In the genomic region with DNA sequence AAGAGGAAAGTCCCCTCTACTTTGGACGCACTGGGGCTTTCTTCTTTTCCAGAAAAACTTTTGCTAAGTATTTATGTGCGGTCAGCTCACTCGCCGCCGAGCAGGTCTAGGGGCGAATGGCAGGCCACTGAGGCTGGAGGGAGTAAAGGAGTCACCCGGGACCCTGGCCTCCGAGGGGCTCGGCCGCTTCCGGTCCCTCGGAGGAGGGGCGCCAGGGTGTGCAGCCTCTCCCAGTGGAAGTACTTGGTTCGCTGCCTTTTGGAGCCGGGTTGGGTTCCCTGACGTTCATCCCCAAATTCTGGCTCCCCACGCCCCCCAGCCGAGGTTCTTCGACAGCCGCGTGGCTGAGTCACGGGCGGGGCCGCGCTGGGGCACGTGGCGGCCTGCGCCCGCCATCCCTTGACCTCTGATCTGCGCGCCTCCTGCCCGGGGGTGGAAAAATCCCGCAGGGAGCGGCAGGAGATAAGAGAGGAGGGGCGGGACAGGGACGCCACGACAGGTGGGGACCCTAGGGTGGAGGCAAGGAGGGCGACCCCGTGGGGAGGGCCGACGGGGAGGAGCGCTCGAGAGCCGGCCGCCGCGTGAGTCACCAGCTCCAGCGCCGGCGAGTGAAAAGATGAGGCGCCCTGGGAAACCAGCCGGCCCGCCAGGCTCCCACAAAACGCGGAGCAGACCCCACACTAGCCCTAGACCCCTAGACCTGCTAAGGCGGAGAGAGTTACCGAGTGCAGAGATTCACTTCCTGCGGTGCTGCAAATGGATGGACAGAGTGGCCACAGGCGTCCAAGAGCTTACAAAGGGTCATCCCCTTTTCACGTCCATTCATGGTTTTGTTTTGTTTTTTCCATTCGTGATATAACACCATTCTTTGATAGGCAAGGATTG, we compare ENCODE assay signal across 8 mouse cellular contexts. TPM values are rescaled to one million over a fixed set of nuclear protein-coding genes. Genes with fewer than 3 reads are reported as not detected.
A peak's percentile ranks its signal among the peaks of the same experiment; 100 is the strongest.
DNase-seq lines count a peak whose midpoint lies in the region; ATAC-seq and TF ChIP-seq lines count a peak whose summit lies in the region.

No protein-coding gene starts in this region.

- H3K27ac ChIP-seq in bone marrow macrophage, adult 2 months (ENCODE audit: insufficient read depth, low read depth, low read length) = peak overlapping the region; percentile 97
- peak overlapping the region; percentile 96 for H3K27ac ChIP-seq in hindbrain, embryonic 14.5 days
- peak overlapping the region; percentile 100 for H3K27ac ChIP-seq in liver, embryonic 11.5 days (ENCODE audit: low read depth, low read length)

- ATAC-seq in G1E (ENCODE audit: extremely low read depth, insufficient number of reproducible peaks, low FRiP score, poor library complexity, severe bottlenecking) = peak; percentile 47
- ATAC-seq in hindbrain, embryonic 14.5 days (ENCODE audit: low FRiP score) = no peak
- ATAC-seq in liver, embryonic 11.5 days (replicated peaks; ENCODE audit: low FRiP score) = peak; percentile 37

- H3K9ac ChIP-seq in hindbrain, embryonic 14.5 days = peak overlapping the region; percentile 100
- H3K9ac ChIP-seq in liver, embryonic 11.5 days (ENCODE audit: low read depth, low read length) = peak overlapping the region; percentile 100

- peak overlapping the region; percentile 100 for H3K4me3 ChIP-seq in G1E (ENCODE audit: low read depth, low read length)
- peak overlapping the region; percentile 84 for H3K4me3 ChIP-seq in bone marrow macrophage, adult 2 months (ENCODE audit: insufficient read depth, low read length)
- peak overlapping the region; percentile 100 for H3K4me3 ChIP-seq in hindbrain, embryonic 14.5 days (replicated peaks; ENCODE audit: low read length)
- peak overlapping the region; percentile 100 for H3K4me3 ChIP-seq in liver, embryonic 11.5 days (ENCODE audit: low read depth, low read length)

- no peaks in the 10 kb centered on the region for H3K27me3 ChIP-seq in G1E (ENCODE audit: insufficient read depth, low read length)
- no peaks in the 10 kb centered on the region for H3K27me3 ChIP-seq in hindbrain, embryonic 14.5 days (ENCODE audit: control insufficient read depth, insufficient read depth, low read length)
- no peaks in the 10 kb centered on the region for H3K27me3 ChIP-seq in liver, embryonic 11.5 days (replicated peaks; ENCODE audit: control insufficient read depth, insufficient read depth, low read length)

- peak; percentile 65 for DNase-seq in G1E (ENCODE audit: low spot score)
- DNase-seq in gastrocnemius, adult 18-20 months (ENCODE audit: low spot score) = peak; percentile 70
- DNase-seq in hindbrain, embryonic 14.5 days (ENCODE audit: low spot score) = no peak
- DNase-seq in liver, embryonic 11.5 days (ENCODE audit: low spot score) = peak; percentile 83
- peak; percentile 80 for DNase-seq in neural tube, embryonic 10.5 days (ENCODE audit: extremely low spot score, low spot score)
- peak; percentile 79 for DNase-seq in urinary bladder, adult 2 months (ENCODE audit: low spot score)
- no peak for DNase-seq in layer of hippocampus, adult 9-10 months (ENCODE audit: low spot score)

- no peaks in the 10 kb centered on the region for H3K9me3 ChIP-seq in G1E (replicated peaks)
- H3K9me3 ChIP-seq in hindbrain, embryonic 14.5 days (ENCODE audit: control insufficient read depth, low read length) = no peaks in the 10 kb centered on the region
- no peaks in the 10 kb centered on the region for H3K9me3 ChIP-seq in liver, embryonic 11.5 days (ENCODE audit: control insufficient read depth, low read length)

- peaks cover 62% of the 10 kb centered on the region for H3K4me1 ChIP-seq in G1E (ENCODE audit: insufficient read depth, low read depth, low read length)
- peaks cover 35% of the 10 kb centered on the region for H3K4me1 ChIP-seq in bone marrow macrophage, adult 2 months (ENCODE audit: control insufficient read depth, insufficient read depth, low read length)
- peaks cover 29% of the 10 kb centered on the region for H3K4me1 ChIP-seq in hindbrain, embryonic 14.5 days (replicated peaks; ENCODE audit: control insufficient read depth, insufficient read depth, low read length)
- peaks cover 51% of the 10 kb centered on the region for H3K4me1 ChIP-seq in liver, embryonic 11.5 days (replicated peaks; ENCODE audit: control insufficient read depth, insufficient read depth, low read length)

- peaks cover 60% of the 10 kb centered on the region for H3K36me3 ChIP-seq in G1E (replicated peaks)
- peaks cover 29% of the 10 kb centered on the region for H3K36me3 ChIP-seq in hindbrain, embryonic 14.5 days (replicated peaks; ENCODE audit: control insufficient read depth, insufficient read depth)
- H3K36me3 ChIP-seq in liver, embryonic 11.5 days (ENCODE audit: control insufficient read depth, insufficient read depth, low read length) = peaks cover 17% of the 10 kb centered on the region

- under 1% methylated on average over 59 of the region's 61 CpGs for WGBS in hindbrain, embryonic 14.5 days
- under 1% methylated on average over 61 of the region's 61 CpGs for WGBS in liver, embryonic 11.5 days

- TF ChIP-seq POLR2A in bone marrow macrophage, adult 2 months (IDR thresholded peaks at IDR 0.05; ENCODE audit: borderline replicate concordance, low read depth, low read length) = no peak

- no peak for TF ChIP-seq CTCF in G1E (IDR thresholded peaks at IDR 0.05; ENCODE audit: low read depth, low read length)
- no peak for TF ChIP-seq CTCF in bone marrow macrophage, adult 2 months (IDR thresholded peaks at IDR 0.05; ENCODE audit: low read depth, low read length)

- peak overlapping the region; percentile 92 for H3K4me2 ChIP-seq in hindbrain, embryonic 14.5 days (replicated peaks)
- peak overlapping the region; percentile 92 for H3K4me2 ChIP-seq in liver, embryonic 11.5 days

RNA-seq across cellular contexts. Expression of gene Eno3, which starts 1.2 kb away (rescaled TPM):
- 19.0 and 25.3 TPM in 2 replicates for total RNA-seq in G1E (2014; fragmentation: Nextera tagmentation)
- 21.9 and 24.5 TPM in 2 replicates for total RNA-seq in G1E (2017)
- polyA plus RNA-seq in G1E (2012) = 3.1 and 5.7 TPM in 2 replicates
- 4.7 and 7.4 TPM in 2 replicates for polyA plus RNA-seq in bone marrow macrophage, adult 2 months (2012; ENCODE audit: insufficient read depth, insufficient read length, missing spikeins)
- 1,000 to 10,000 TPM; 5,616 to 7,081 TPM for total RNA-seq in gastrocnemius, adult 18-20 months (2021)
- polyA plus RNA-seq in hindbrain, embryonic 14.5 days (2014; fragmentation: Nextera tagmentation; extraction: Ambion mirVana) = 6.4 and 7.8 TPM in 2 replicates
- 19.8 and 20.1 TPM in 2 replicates for polyA plus RNA-seq in liver, embryonic 11.5 days (2014; fragmentation: Nextera tagmentation; extraction: Ambion mirVana)
- polyA plus RNA-seq in urinary bladder, adult 2 months (2012; rRNA removed) = 104 and 126 TPM in 2 replicates

RNA-seq across cellular contexts. Expression of gene Pfn1, which starts 1.4 kb away (rescaled TPM):
- total RNA-seq in G1E (2014; fragmentation: Nextera tagmentation) (804 and 991 TPM in 2 replicates), G1E (2017) (724 and 774 TPM in 2 replicates)
- polyA plus RNA-seq in G1E (2012) = 3,649 and 4,709 TPM in 2 replicates
- polyA plus RNA-seq in bone marrow macrophage, adult 2 months (2012; ENCODE audit: insufficient read depth, insufficient read length, missing spikeins) = 1,781 and 1,801 TPM in 2 replicates
- total RNA-seq in gastrocnemius, adult 18-20 months (2021) = 100 to 1,000 TPM; 217 to 233 TPM
- polyA plus RNA-seq in hindbrain, embryonic 14.5 days (2014; fragmentation: Nextera tagmentation; extraction: Ambion mirVana) = 662 and 703 TPM in 2 replicates
- polyA plus RNA-seq in liver, embryonic 11.5 days (2014; fragmentation: Nextera tagmentation; extraction: Ambion mirVana) = 2,285 and 2,367 TPM in 2 replicates
- polyA plus RNA-seq in urinary bladder, adult 2 months (2012; rRNA removed) = 1,258 and 1,344 TPM in 2 replicates

RNA-seq across cellular contexts. Expression of gene Slc25a11, which starts 8.5 kb away (rescaled TPM):
- 42.8 and 72.7 TPM in 2 replicates for total RNA-seq in G1E (2014; fragmentation: Nextera tagmentation)
- 125 and 144 TPM in 2 replicates for total RNA-seq in G1E (2017)
- polyA plus RNA-seq in G1E (2012) = 50.6 and 59.2 TPM in 2 replicates
- polyA plus RNA-seq in bone marrow macrophage, adult 2 months (2012; ENCODE audit: insufficient read depth, insufficient read length, missing spikeins) = 99.9 and 110 TPM in 2 replicates
- total RNA-seq in gastrocnemius, adult 18-20 months (2021) = 100 to 1,000 TPM; 292 to 304 TPM
- 158 TPM in 2 replicates for polyA plus RNA-seq in hindbrain, embryonic 14.5 days (2014; fragmentation: Nextera tagmentation; extraction: Ambion mirVana)
- 115 and 126 TPM in 2 replicates for polyA plus RNA-seq in liver, embryonic 11.5 days (2014; fragmentation: Nextera tagmentation; extraction: Ambion mirVana)
- polyA plus RNA-seq in urinary bladder, adult 2 months (2012; rRNA removed) = 93.9 and 96.9 TPM in 2 replicates

RNA-seq across cellular contexts. Expression of gene Rnf167, which starts 8.8 kb away (rescaled TPM):
- total RNA-seq in G1E (2014; fragmentation: Nextera tagmentation) (63.7 and 115 TPM in 2 replicates), G1E (2017) (62.3 and 64.1 TPM in 2 replicates)
- polyA plus RNA-seq in G1E (2012) = 62.6 and 81.3 TPM in 2 replicates
- polyA plus RNA-seq in bone marrow macrophage, adult 2 months (2012; ENCODE audit: insufficient read depth, insufficient read length, missing spikeins) = 70.1 and 76.6 TPM in 2 replicates
- 10 to 100 TPM; 35.3 to 37.2 TPM for total RNA-seq in gastrocnemius, adult 18-20 months (2021)
- polyA plus RNA-seq in hindbrain, embryonic 14.5 days (2014; fragmentation: Nextera tagmentation; extraction: Ambion mirVana) = 90.6 and 93.4 TPM in 2 replicates
- polyA plus RNA-seq in liver, embryonic 11.5 days (2014; fragmentation: Nextera tagmentation; extraction: Ambion mirVana) = 113 and 114 TPM in 2 replicates
- polyA plus RNA-seq in urinary bladder, adult 2 months (2012; rRNA removed) = 116 and 119 TPM in 2 replicates

RNA-seq across cellular contexts. Expression of gene Spag7, which starts 13.4 kb away (rescaled TPM):
- total RNA-seq in G1E (2014; fragmentation: Nextera tagmentation) = 64.2 and 66.9 TPM in 2 replicates
- total RNA-seq in G1E (2017) = 64.6 and 81.5 TPM in 2 replicates
- polyA plus RNA-seq in G1E (2012) = 152 and 196 TPM in 2 replicates
- polyA plus RNA-seq in bone marrow macrophage, adult 2 months (2012; ENCODE audit: insufficient read depth, insufficient read length, missing spikeins) = 86.8 and 101 TPM in 2 replicates
- 100 to 1,000 TPM in 1 of 2 experiments, 10 to 100 TPM in 1; 83.4 to 103 TPM for total RNA-seq in gastrocnemius, adult 18-20 months (2021)
- polyA plus RNA-seq in hindbrain, embryonic 14.5 days (2014; fragmentation: Nextera tagmentation; extraction: Ambion mirVana) = 94.8 and 115 TPM in 2 replicates
- polyA plus RNA-seq in liver, embryonic 11.5 days (2014; fragmentation: Nextera tagmentation; extraction: Ambion mirVana) = 132 and 146 TPM in 2 replicates
- 89.4 and 93.2 TPM in 2 replicates for polyA plus RNA-seq in urinary bladder, adult 2 months (2012; rRNA removed)

Comparison
In these comparisons a context has a peak if more than half of its experiments do, and no peak if none do; other contexts are left out.
1. DNase-seq: peak in G1E (single experiment), gastrocnemius, adult 18-20 months (single experiment), liver, embryonic 11.5 days (single experiment), neural tube, embryonic 10.5 days (single experiment) and urinary bladder, adult 2 months (single experiment); none in hindbrain, embryonic 14.5 days (single experiment) and layer of hippocampus, adult 9-10 months (single experiment).
2. Peak in every context shown above with its lines, with median percentiles within 50 percentile points of each other: H3K4me3 ChIP-seq and H3K27ac ChIP-seq.